Mouse (Mus musculus) small intestine, adult 2 months (tissue): ENCODE measurements around the gene Atp8b4.

Experiments used
- CTCF ChIP-seq: fragments of 200-500 bp; IDR thresholded peaks from 2 replicates; pipeline ENCODE4 v1.5.1; 2012; ENCODE audit warnings: low read depth, mild to moderate bottlenecking, control low read depth, inconsistent platforms, low read length, moderate library complexity, mixed read lengths; ENCODE audit not compliant: insufficient replicate concordance, insufficient read length; ENCODE audit errors: extremely low read depth
- POLR2A ChIP-seq: fragments of 200-500 bp; IDR thresholded peaks from 2 replicates; pipeline ENCODE4 v1.6.1; 2012; ENCODE audit warnings: low read depth, mild to moderate bottlenecking, control low read depth, inconsistent platforms, low read length, moderate library complexity

DNA sequence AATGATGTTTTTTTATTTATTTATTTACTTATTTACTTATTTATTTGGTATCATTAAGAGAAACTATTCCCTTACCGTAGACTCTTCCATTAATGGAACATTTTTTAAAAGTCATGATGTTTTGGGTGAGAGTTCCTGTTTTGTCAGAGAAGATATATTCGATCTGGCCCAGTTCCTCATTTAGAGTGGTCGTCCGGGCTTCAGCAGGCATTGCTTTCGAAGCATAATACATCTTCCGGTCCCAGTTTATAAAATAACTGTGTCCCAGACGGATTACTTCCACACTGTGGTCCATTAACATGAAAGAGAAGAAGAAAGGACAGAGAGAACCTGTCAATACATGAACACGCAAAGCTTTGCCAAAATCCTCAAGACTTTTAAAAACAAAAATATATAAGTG is 103.0 kb downstream of the Atp8b4 start:
- TF ChIP-seq CTCF: no peak
- no peak for TF ChIP-seq POLR2A
